Comparison of ENCODE assay signal across 8 mouse cellular contexts in genomic region chr11:102605553-102606416, GRCm38 (mm10). TPM values are rescaled to one million over a fixed set of nuclear protein-coding genes. Genes with fewer than 3 reads are reported as not detected.
A peak's percentile ranks its signal among the peaks of the same experiment; 100 is the strongest.
DNase-seq lines count a peak whose midpoint lies in the region; ATAC-seq and TF ChIP-seq lines count a peak whose summit lies in the region.

No protein-coding gene starts in this region.

- 0 out of 2 replicates have a peak, but pooled peaks cover 5% of the 10 kb centered on the region for H3K27me3 ChIP-seq in heart, embryonic 15.5 days
- no peaks in the 10 kb centered on the region for H3K27me3 ChIP-seq in limb, embryonic 14.5 days (ENCODE audit: control insufficient read depth, insufficient read depth, low read length)
- H3K27me3 ChIP-seq in neural tube, embryonic 11.5 days (ENCODE audit: control insufficient read depth, insufficient read depth, low read length) = no peaks in the 10 kb centered on the region

- WGBS in heart, embryonic 15.5 days = 2% methylated on average over 62 of the region's 62 CpGs
- WGBS in limb, embryonic 14.5 days = under 1% methylated on average over 62 of the region's 62 CpGs
- WGBS in neural tube, embryonic 11.5 days = under 1% methylated on average over 62 of the region's 62 CpGs

- DNase-seq in kidney, adult 9 months = peak; percentile 4
- DNase-seq in kidney, adult 8-10 months = no peak
- peak; percentile 31 for DNase-seq in limb, embryonic 14.5 days (ENCODE audit: low spot score)
- DNase-seq in neural tube, embryonic 11.5 days (ENCODE audit: low spot score) = peak; percentile 69
- no peak for DNase-seq in spleen, postnatal 14 days (ENCODE audit: low spot score in 2 of 2)
- no peak for DNase-seq in thymus, adult 18-20 months

- ATAC-seq in heart, embryonic 15.5 days (replicated peaks; ENCODE audit: insufficient number of reproducible peaks, insufficient read depth, low FRiP score, low read depth) = no peak
- no peak for ATAC-seq in limb, embryonic 14.5 days (ENCODE audit: low FRiP score, low read depth)
- no peak for ATAC-seq in neural tube, embryonic 11.5 days (ENCODE audit: insufficient read depth, low FRiP score, low TSS enrichment)

- no peaks in the 10 kb centered on the region for H3K36me3 ChIP-seq in heart, embryonic 15.5 days
- peaks cover 26% of the 10 kb centered on the region for H3K36me3 ChIP-seq in limb, embryonic 14.5 days (ENCODE audit: control insufficient read depth, insufficient read depth, low read length)
- H3K36me3 ChIP-seq in neural tube, embryonic 11.5 days (ENCODE audit: control insufficient read depth, insufficient read depth, low read length) = no peaks in the 10 kb centered on the region

- H3K4me1 ChIP-seq in brown adipose tissue, adult 24 weeks (ENCODE audit: control insufficient read depth, insufficient read depth, insufficient read length, low read length) = no peaks in the 10 kb centered on the region
- H3K4me1 ChIP-seq in heart, embryonic 15.5 days (replicated peaks) = peaks cover 44% of the 10 kb centered on the region
- H3K4me1 ChIP-seq in limb, embryonic 14.5 days (ENCODE audit: control insufficient read depth, insufficient read depth, low read length) = peaks cover 31% of the 10 kb centered on the region
- H3K4me1 ChIP-seq in neural tube, embryonic 11.5 days (ENCODE audit: control insufficient read depth, insufficient read depth, low read length) = peaks cover 30% of the 10 kb centered on the region

- peak overlapping the region; percentile 76 for H3K4me3 ChIP-seq in brown adipose tissue, adult 24 weeks (ENCODE audit: insufficient read depth, low read depth, low read length)
- H3K4me3 ChIP-seq in heart, embryonic 15.5 days = peak overlapping the region; percentile 88
- H3K4me3 ChIP-seq in limb, embryonic 14.5 days (replicated peaks; ENCODE audit: low read length) = peak overlapping the region; percentile 97
- H3K4me3 ChIP-seq in neural tube, embryonic 11.5 days (ENCODE audit: low read depth, low read length) = peak overlapping the region; percentile 77

- H3K9ac ChIP-seq in heart, embryonic 15.5 days = peak overlapping the region; percentile 95
- peak overlapping the region; percentile 99 for H3K9ac ChIP-seq in limb, embryonic 14.5 days (ENCODE audit: low read depth, low read length, severe bottlenecking)
- H3K9ac ChIP-seq in neural tube, embryonic 11.5 days (ENCODE audit: low read length) = peak overlapping the region; percentile 97

- peak overlapping the region; percentile 91 for H3K4me2 ChIP-seq in heart, embryonic 15.5 days
- H3K4me2 ChIP-seq in limb, embryonic 14.5 days (replicated peaks; ENCODE audit: low read depth, low read length, severe bottlenecking) = peak overlapping the region; percentile 80
- H3K4me2 ChIP-seq in neural tube, embryonic 11.5 days (ENCODE audit: low read depth) = peak overlapping the region; percentile 83

- TF ChIP-seq POLR2A in limb, embryonic 14.5 days (IDR thresholded peaks at IDR 0.05; ENCODE audit: borderline replicate concordance, extremely low read depth, insufficient read depth, insufficient read length) = 0 out of 2 replicates have a peak, but pooled peaks have one; percentile 14

- H3K9me3 ChIP-seq in heart, embryonic 15.5 days (replicated peaks) = no peaks in the 10 kb centered on the region
- H3K9me3 ChIP-seq in limb, embryonic 14.5 days (ENCODE audit: control insufficient read depth, low read length) = no peaks in the 10 kb centered on the region
- H3K9me3 ChIP-seq in neural tube, embryonic 11.5 days (ENCODE audit: control insufficient read depth, low read length) = no peaks in the 10 kb centered on the region

- H3K27ac ChIP-seq in brown adipose tissue, adult 24 weeks (replicated peaks; ENCODE audit: low read depth, low read length) = no peak overlapping the region
- H3K27ac ChIP-seq in heart, embryonic 15.5 days = peak overlapping the region; percentile 98
- H3K27ac ChIP-seq in limb, embryonic 14.5 days (replicated peaks; ENCODE audit: low read depth, low read length) = peak overlapping the region; percentile 100
- H3K27ac ChIP-seq in neural tube, embryonic 11.5 days (ENCODE audit: low read depth, low read length) = peak overlapping the region; percentile 98

RNA-seq across cellular contexts. Expression of gene Fzd2, which starts 1.6 kb away (rescaled TPM):
- 0.42 and 1.3 TPM in 2 replicates for polyA plus RNA-seq in brown adipose tissue, adult 24 weeks (2012; ENCODE audit: insufficient read depth, insufficient read length, missing spikeins)
- 15.1 and 20.4 TPM in 2 replicates for polyA plus RNA-seq in heart, embryonic 15.5 days (2015; fragmentation: Nextera tagmentation; extraction: Ambion mirVana)
- polyA plus RNA-seq in limb, embryonic 14.5 days (2012; rRNA removed) = 163 and 258 TPM in 2 replicates
- 65.5 and 70.7 TPM in 2 replicates for polyA plus RNA-seq in limb, embryonic 14.5 days (2014; fragmentation: Nextera tagmentation; extraction: Ambion mirVana)
- polyA plus RNA-seq in neural tube, embryonic 11.5 days (2014; fragmentation: Nextera tagmentation; extraction: Ambion mirVana) = 37.3 and 40.4 TPM in 2 replicates

RNA-seq across cellular contexts. Expression of gene Gm11627, which starts 26.5 kb away (rescaled TPM):
- not detected in 2 replicates for polyA plus RNA-seq in brown adipose tissue, adult 24 weeks (2012; ENCODE audit: insufficient read depth, insufficient read length, missing spikeins)
- polyA plus RNA-seq in heart, embryonic 15.5 days (2015; fragmentation: Nextera tagmentation; extraction: Ambion mirVana) = 9.7 and 13.7 TPM in 2 replicates
- 5.5 and 7.2 TPM in 2 replicates for polyA plus RNA-seq in limb, embryonic 14.5 days (2012; rRNA removed)
- 11.4 and 13.2 TPM in 2 replicates for polyA plus RNA-seq in limb, embryonic 14.5 days (2014; fragmentation: Nextera tagmentation; extraction: Ambion mirVana)
- polyA plus RNA-seq in neural tube, embryonic 11.5 days (2014; fragmentation: Nextera tagmentation; extraction: Ambion mirVana) = 7.1 and 9.9 TPM in 2 replicates

RNA-seq across cellular contexts. Expression of gene Gpatch8, which starts 49.6 kb away (rescaled TPM):
- polyA plus RNA-seq in brown adipose tissue, adult 24 weeks (2012; ENCODE audit: insufficient read depth, insufficient read length, missing spikeins) = 7.7 and 15.2 TPM in 2 replicates
- polyA plus RNA-seq in heart, embryonic 15.5 days (2015; fragmentation: Nextera tagmentation; extraction: Ambion mirVana) = 34.4 and 38.4 TPM in 2 replicates
- 38.2 and 41.1 TPM in 2 replicates for polyA plus RNA-seq in limb, embryonic 14.5 days (2012; rRNA removed)
- polyA plus RNA-seq in limb, embryonic 14.5 days (2014; fragmentation: Nextera tagmentation; extraction: Ambion mirVana) = 43.0 and 54.7 TPM in 2 replicates
- 45.4 and 46.1 TPM in 2 replicates for polyA plus RNA-seq in neural tube, embryonic 11.5 days (2014; fragmentation: Nextera tagmentation; extraction: Ambion mirVana)

RNA-seq across cellular contexts. Expression of gene Meioc, which starts 57.7 kb away (rescaled TPM):
- not detected in 2 replicates for polyA plus RNA-seq in brown adipose tissue, adult 24 weeks (2012; ENCODE audit: insufficient read depth, insufficient read length, missing spikeins)
- 0.45 and 0.57 TPM in 2 replicates for polyA plus RNA-seq in heart, embryonic 15.5 days (2015; fragmentation: Nextera tagmentation; extraction: Ambion mirVana)
- polyA plus RNA-seq in limb, embryonic 14.5 days (2012; rRNA removed) = 0.68 and 1.2 TPM in 2 replicates
- 0.91 and 1.00 TPM in 2 replicates for polyA plus RNA-seq in limb, embryonic 14.5 days (2014; fragmentation: Nextera tagmentation; extraction: Ambion mirVana)
- polyA plus RNA-seq in neural tube, embryonic 11.5 days (2014; fragmentation: Nextera tagmentation; extraction: Ambion mirVana) = 0.84 and 0.89 TPM in 2 replicates

Comparison
In these comparisons a context has a peak if more than half of its experiments do, and no peak if none do; other contexts are left out.
1. DNase-seq: peak in kidney, adult 9 months (single experiment), limb, embryonic 14.5 days (single experiment) and neural tube, embryonic 11.5 days (single experiment); none in kidney, adult 8-10 months (0 of 2), spleen, postnatal 14 days (0 of 2) and thymus, adult 18-20 months (0 of 2).
2. Peak in every context shown above with its lines, with median percentiles within 50 percentile points of each other: H3K4me3 ChIP-seq, H3K4me2 ChIP-seq and H3K9ac ChIP-seq.